Mouse (Mus musculus): ENCODE data around the gene Exoc6b.
"Not testable (repeated sequence)": the region's sequence is repeated elsewhere in the genome, so short reads cannot be mapped to it uniquely, and the experiment has no call there.

Exoc6b gene

GRCm38 (mm10) chr6:84631588-84631987, 437.7 kb downstream of the Exoc6b start:
- DNase-seq (ENCODE audit: low spot score): no peak

DNA sequence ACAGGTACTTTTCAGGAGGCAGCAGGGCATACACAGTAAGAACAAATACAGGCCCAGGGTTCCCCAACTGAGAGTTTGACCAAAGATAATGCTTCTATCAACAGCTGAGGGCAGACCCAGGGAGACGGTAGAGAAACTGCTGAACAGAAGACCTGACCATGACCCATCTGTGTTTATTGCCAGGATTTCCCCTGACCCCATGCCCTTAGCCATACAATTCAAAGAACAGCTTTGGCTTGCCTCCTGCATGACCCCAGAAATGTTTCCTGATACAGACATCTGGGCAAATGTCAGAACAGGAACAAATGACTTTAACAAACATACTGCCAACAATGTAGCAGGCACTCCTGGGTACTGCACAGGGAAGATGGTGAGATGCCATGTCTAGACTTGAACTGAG, 439.0 kb downstream of the Exoc6b start:
- DNase-seq (ENCODE audit: low spot score): no peak

- DNase-seq (ENCODE audit: low spot score): no peak
Observed at GRCm38 (mm10) chr6:84628831-84629230, 440.5 kb downstream of the Exoc6b start.

- DNase-seq (ENCODE audit: low spot score): no peak
Observed at GRCm38 (mm10) chr6:84626398-84626797, 442.9 kb downstream of the Exoc6b start.

DNA sequence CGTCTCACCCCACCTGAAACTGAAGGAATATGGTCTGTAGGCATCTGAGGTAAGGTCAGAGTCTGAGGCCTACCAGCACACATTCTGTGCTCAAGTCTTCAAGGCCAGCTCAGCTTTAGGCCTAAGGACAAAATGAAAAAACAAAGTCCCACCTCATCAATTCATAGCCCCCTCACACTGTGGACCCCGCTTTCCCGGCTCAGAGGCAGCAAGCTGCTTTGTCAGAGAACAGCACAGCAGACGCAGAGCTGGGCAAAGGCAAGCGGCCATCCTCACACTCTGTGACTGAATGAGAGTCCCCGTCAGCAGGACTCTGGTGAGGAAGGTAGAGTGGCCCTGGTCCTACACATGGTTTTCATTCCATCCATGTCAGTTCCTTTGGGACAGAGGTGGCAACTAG, 450.1 kb downstream of the Exoc6b start:
- DNase-seq (ENCODE audit: low spot score): no peak

- no peak for DNase-seq (ENCODE audit: low spot score)
Observed at GRCm38 (mm10) chr6:84617051-84617450, 452.3 kb downstream of the Exoc6b start.

- DNase-seq (ENCODE audit: low spot score): no peak
Observed at GRCm38 (mm10) chr6:84616586-84616985, 452.7 kb downstream of the Exoc6b start.

DNA sequence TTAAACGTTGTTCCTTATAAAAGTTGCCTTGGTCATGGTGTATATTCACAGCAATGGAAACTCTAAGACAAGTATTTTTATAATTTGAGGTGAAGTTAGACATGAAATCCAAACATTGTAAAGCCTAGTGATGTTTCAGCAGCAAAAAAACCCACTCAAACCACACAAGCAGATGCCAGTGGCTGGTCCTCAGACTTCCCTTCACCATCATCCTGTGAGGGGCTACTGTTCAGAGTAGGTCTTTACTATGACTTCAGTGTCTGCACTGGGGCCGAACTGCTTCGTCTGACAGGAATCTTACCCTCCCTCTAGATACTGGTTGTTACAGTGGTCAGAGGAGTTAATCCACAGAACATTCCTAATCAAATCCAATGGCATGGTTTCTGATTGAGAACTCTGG, 455.8 kb downstream of the Exoc6b start:
- no peak for DNase-seq (ENCODE audit: low spot score)

DNA sequence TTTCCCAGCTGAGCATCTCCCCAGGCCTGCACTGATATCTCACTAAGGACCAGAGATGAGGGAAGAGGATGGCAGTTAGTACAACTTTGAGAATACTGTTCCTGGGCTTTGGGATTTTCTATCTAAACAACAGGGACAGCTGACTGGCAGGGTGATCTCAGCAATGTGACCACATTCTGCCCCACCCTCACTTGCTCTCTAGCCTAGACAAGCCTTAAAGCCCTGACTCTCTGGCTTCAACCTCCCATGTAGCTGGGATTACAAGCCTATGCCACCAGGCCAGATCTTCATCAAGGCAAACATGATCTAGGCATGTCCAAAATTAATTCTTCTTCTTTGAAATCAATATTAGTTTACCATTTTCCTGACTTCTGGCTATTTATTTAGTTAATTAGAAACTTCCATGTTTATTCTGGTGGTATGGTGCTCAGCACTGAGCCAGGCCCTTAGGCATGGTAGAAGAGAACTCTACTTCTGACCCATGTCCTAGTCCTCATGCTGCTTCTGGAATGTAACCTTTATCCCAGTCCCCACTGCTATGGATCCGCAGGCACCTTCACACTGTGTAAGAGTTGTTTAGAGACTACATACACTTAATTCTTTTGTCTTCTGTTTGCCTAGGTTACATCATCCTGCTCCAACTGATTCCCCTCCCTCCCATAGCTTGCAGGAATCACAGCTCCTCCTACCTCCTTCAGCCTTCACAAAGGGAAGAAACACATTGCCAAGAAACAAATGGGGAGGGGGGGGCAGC, 468.0 kb downstream of the Exoc6b start:
- DNase-seq (ENCODE audit: low spot score): peak; percentile 79

DNA sequence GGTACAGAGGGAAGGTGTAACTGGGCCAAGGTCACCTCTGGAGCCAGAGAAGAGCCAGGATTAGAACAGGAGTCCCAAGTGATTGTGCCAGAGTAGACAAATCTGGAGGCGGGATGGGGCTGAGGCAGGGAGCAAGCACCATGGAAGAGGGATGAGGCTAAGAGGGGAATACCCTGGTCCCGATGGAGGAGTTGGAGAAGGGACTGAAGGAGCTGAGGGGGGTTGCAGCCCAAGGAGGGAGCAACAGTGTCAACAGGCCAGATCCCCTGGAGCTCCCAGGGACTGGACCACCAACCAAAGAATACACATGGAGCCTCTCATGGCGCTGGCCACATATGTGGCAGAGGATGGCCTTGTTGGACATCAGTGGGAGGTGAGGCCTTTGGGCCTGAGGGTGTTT, 470.0 kb downstream of the Exoc6b start:
- not testable (repeated sequence) for DNase-seq (ENCODE audit: low spot score)

- DNase-seq (ENCODE audit: low spot score): no peak
Observed at GRCm38 (mm10) chr6:84598725-84599124, 470.6 kb downstream of the Exoc6b start.

DNA sequence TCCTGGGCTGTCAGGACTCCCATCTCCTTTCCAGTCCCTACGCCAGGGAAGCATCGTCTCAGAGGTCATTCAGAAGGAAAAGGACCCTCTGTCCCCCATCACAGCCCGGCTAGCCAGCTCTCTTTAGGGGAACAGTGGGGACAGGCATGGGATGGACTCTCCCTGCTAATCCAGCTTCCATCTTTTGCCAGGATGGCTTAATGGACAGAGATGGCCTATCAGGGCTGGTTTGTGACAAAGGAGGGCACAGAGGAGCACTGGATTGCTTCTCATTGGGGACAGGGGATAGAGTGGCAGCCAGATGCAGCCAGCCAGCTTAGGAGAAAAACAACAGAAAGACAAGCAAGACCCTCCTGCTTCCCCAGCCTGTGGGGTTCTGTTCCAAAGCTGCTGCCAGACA, 474.7 kb downstream of the Exoc6b start:
- peak; percentile 51 for DNase-seq (ENCODE audit: low spot score)

- DNase-seq (ENCODE audit: low spot score): no peak
Observed at GRCm38 (mm10) chr6:84593693-84594092, 475.6 kb downstream of the Exoc6b start, which contains the start of gene Cyp26b1. Gene Cyp26b1 (minus strand): TSS chr6:84593908.

- peak; percentile 26 for DNase-seq (ENCODE audit: low spot score)
Observed at GRCm38 (mm10) chr6:84590961-84591745, 478.2 kb downstream of the Exoc6b start.

- peak; percentile 93 for DNase-seq (ENCODE audit: low spot score)
Observed at GRCm38 (mm10) chr6:84589742-84590686, 479.3 kb downstream of the Exoc6b start.

GRCm38 (mm10) chr6:84588895-84589652, 480.2 kb downstream of the Exoc6b start:
- DNase-seq (ENCODE audit: low spot score): peak; percentile 31

- peak; percentile 19 for DNase-seq (ENCODE audit: low spot score)
Observed at GRCm38 (mm10) chr6:84588221-84588894, 481.0 kb downstream of the Exoc6b start.

DNA sequence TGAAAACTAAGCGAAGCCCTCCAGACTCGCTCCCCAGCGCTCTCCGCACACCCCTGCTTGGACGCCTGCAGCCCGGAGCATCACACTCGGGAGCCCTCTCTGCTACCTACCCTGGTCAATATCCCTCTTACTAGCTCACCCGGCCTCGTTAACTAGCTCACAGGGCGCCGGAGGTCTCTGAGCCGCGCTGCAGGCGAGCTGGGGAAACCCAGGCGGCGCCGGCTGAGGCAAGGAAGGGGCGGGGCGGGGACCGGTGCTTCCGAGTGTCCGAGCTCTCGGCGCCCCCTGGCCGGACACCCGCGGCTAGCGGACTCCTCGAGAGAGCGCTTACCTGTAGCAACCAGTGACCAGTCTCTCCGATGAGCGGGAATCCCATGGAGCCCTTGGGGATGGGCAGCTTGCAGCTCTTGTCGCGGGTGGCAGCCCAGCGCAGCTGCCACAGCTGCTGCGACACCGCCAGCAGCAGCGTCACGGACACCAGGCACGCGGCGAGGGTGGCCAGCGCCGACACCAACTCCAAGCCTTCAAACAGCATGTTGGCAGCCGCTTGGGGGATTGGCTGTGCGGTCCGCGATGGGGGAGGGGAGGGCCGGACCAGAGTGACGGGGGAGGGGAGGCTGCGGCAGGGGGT, 481.7 kb downstream of the Exoc6b start:
- peak; percentile 45 for DNase-seq (ENCODE audit: low spot score)

DNA sequence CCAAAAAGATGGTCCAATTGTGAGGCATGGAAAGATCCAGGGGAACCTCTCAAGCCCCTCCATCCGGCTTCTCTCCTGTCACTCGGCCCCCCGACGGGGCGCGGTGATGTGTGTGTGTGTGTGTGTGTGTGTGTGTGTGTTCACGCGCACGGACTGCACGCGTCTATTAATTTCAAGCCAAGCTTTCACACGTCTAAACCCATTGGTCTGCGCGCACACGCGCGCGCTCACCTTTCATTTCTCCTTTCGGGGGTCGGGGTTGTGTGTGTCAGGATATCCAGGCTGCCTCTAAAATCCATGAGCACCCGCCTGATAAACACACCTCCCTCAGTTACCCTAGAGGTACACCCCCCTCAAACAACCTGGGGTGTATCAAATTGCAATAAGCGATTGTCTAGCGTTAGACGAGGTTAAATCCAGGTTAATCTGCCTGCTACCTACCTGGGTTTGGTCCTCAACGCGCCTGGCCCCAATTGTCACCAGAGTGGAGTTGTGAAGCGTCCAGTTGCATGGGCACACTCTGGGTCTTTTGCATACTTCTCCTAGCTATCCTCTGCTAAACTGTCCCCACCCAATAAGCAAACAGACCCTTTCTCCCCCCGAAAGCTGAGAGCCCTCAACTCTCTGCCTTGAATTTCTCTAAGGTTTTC, 482.6 kb downstream of the Exoc6b start:
- no peak for DNase-seq (ENCODE audit: low spot score)

All from adipocyte (in vitro differentiated cells).